Mouse (Mus musculus): ENCODE measurements around the gene Capns1.
"Not testable (repeated sequence)": the region's sequence is repeated elsewhere in the genome, so short reads cannot be mapped to it uniquely, and the experiment has no call there.

Gene Capns1

GRCm38 (mm10) chr7:30198481-30198971 is at the start of gene Capns1:
TSS of gene Capns1 (minus strand) at chr7:30198811.
- peak; percentile 87 for DNase-seq (ENCODE audit: low read depth, low spot score)

- not testable (repeated sequence) for DNase-seq (ENCODE audit: low read depth, low spot score)
These were observed 38.8 kb upstream of the Capns1 start for GRCm38 (mm10) chr7:30237374-30237773.

- no peak for DNase-seq (ENCODE audit: low read depth, low spot score)
These were observed 37.0 kb upstream of the Capns1 start, which contains the start of gene Ovol3 for GRCm38 (mm10) chr7:30235625-30236024. TSS of gene Ovol3 (minus strand) at chr7:30235725.

- DNase-seq (ENCODE audit: low read depth, low spot score) = no peak
These were observed 36.5 kb upstream of the Capns1 start for GRCm38 (mm10) chr7:30235091-30235490.

GRCm38 (mm10) chr7:30234276-30234858 is 35.8 kb upstream of the Capns1 start:
- DNase-seq (ENCODE audit: low read depth, low spot score) = no peak

GRCm38 (mm10) chr7:30233387-30233786 is 34.8 kb upstream of the Capns1 start:
- no peak for DNase-seq (ENCODE audit: low read depth, low spot score)

GRCm38 (mm10) chr7:30232631-30233148 is 34.1 kb upstream of the Capns1 start:
- peak; percentile 67 for DNase-seq (ENCODE audit: low read depth, low spot score)

GRCm38 (mm10) chr7:30231669-30232454 is 33.3 kb upstream of the Capns1 start, which contains the start of the genes Polr2i and Tbcb:
TSS of gene Polr2i (plus strand) at chr7:30231948.
TSS of gene Tbcb (minus strand) at chr7:30232272.
- peak; percentile 98 for DNase-seq (ENCODE audit: low read depth, low spot score)

GRCm38 (mm10) chr7:30231328-30231668 is 32.7 kb upstream of the Capns1 start:
- DNase-seq (ENCODE audit: low read depth, low spot score) = no peak

- no peak for DNase-seq (ENCODE audit: low read depth, low spot score)
These were observed 25.6 kb upstream of the Capns1 start for GRCm38 (mm10) chr7:30224206-30224605.

GRCm38 (mm10) chr7:30222205-30222604 is 23.6 kb upstream of the Capns1 start:
- no peak for DNase-seq (ENCODE audit: low read depth, low spot score)

- no peak for DNase-seq (ENCODE audit: low read depth, low spot score)
These were observed 22.8 kb upstream of the Capns1 start for GRCm38 (mm10) chr7:30221433-30221832.

GRCm38 (mm10) chr7:30220008-30220356 is 21.4 kb upstream of the Capns1 start:
- no peak for DNase-seq (ENCODE audit: low read depth, low spot score)

- no peak for DNase-seq (ENCODE audit: low read depth, low spot score)
These were observed 20.8 kb upstream of the Capns1 start for GRCm38 (mm10) chr7:30219293-30220007.

GRCm38 (mm10) chr7:30217277-30217676 is 18.7 kb upstream of the Capns1 start:
- no peak for DNase-seq (ENCODE audit: low read depth, low spot score)

- DNase-seq (ENCODE audit: low read depth, low spot score) = peak; percentile 84
These were observed 18.1 kb upstream of the Capns1 start for GRCm38 (mm10) chr7:30216723-30217151.

- no peak for DNase-seq (ENCODE audit: low read depth, low spot score)
These were observed 17.3 kb upstream of the Capns1 start for GRCm38 (mm10) chr7:30215875-30216274.

GRCm38 (mm10) chr7:30213881-30214280 is 15.3 kb upstream of the Capns1 start:
- no peak for DNase-seq (ENCODE audit: low read depth, low spot score)

GRCm38 (mm10) chr7:30211025-30211424 is 12.4 kb upstream of the Capns1 start:
- no peak for DNase-seq (ENCODE audit: low read depth, low spot score)

GRCm38 (mm10) chr7:30206364-30206763 is 7.8 kb upstream of the Capns1 start:
- DNase-seq (ENCODE audit: low read depth, low spot score) = not testable (repeated sequence)

- peak; percentile 76 for DNase-seq (ENCODE audit: low read depth, low spot score)
These were observed 6.8 kb upstream of the Capns1 start for GRCm38 (mm10) chr7:30205383-30205782.

GRCm38 (mm10) chr7:30204380-30204779 is 5.8 kb upstream of the Capns1 start:
- DNase-seq (ENCODE audit: low read depth, low spot score) = no peak

Measured in 3T3-L1 (cell line).